Mouse (Mus musculus) T-helper 17 cell (primary cell): ENCODE measurements around the gene Ssna1.

ENCODE experiments used
- in situ Hi-C, 2 experiments: fragments of 300-600 bp; cut with MboI, MseI; formaldehyde crosslinking; loops; 1 replicate in 1 of 2; 2 replicates in 1 of 2; pipeline ENCODE4 v1.15.1; 2025; ENCODE audit warnings: high pct_unique_total_duplicates in 2 of 2

Gene Ssna1

GRCm38 (mm10) chr2:25290101-25290815, 18.0 kb upstream of the Ssna1 start:
- in situ Hi-C loops, result no loop called here

DNA sequence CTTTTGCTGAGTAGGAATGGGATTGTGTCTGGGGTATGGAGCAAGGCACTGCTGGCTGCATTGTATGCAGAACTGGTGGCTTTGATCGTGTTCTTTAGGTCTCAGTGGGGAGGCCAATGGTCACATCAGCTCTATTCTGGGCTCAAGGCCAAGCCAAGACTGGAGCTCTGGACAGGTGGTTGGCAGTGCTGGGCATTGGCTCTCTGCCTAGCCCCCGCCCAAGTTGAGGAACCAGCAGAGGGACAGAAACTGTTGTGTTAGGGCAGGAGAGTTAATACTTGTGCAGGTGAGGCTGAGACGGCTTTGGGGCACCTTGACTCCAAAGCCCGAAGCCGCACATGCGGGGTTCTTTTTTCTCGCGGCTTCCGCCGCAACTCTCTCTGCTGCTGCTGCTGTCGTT, 17.4 kb upstream of the Ssna1 start, which contains the start of gene Lrrc26:
Gene Lrrc26, plus strand, starts transcription at position 265 of the 400 bp plus-strand sequence.
- in situ Hi-C loops, result no loop called here

GRCm38 (mm10) chr2:25288734-25289345, 16.6 kb upstream of the Ssna1 start:
- in situ Hi-C loops, result no loop called here

- in situ Hi-C loops, result no loop called here
Observed at GRCm38 (mm10) chr2:25287927-25288649, 15.8 kb upstream of the Ssna1 start, which contains the start of gene Tmem210. TSS of gene Tmem210 (plus strand) at chr2:25288145.

DNA sequence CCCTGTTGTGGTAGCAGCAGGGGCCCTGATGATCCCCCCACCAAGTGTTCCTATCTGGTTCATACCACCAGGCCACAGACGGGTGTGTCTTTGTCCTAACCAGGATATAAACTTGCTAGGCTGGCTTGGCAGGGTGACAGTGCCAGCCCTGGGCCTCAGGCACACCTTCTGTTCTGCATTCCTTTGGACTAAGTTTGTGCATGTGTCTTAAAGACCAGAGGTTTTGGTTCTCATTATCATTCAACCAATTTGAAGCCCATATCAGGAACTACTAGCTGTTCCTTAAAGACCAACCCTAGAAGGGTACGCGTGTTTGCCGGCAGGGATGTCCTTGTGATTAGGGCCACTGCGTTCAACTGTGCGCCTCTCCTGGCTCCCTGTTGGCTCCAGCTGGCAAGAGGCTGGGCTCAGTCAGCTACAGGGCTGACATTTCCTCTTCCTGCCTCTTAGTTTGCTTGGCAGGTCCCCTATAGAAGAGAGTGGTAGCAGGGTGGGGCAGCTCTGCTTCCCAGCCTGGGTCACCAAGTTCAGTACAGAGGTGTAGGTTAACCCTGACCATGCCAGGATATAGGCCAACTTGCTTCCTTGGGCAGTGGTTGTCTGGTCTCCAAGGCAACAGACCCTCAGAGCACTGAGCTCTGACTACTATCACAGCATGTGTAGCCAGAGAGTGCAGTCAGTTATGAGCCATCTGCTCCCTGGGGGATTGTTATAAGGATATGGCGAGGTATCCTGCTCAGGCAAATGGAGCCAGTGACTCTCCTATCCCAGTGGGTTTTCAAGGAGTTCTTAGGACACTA, 14.8 kb upstream of the Ssna1 start:
- in situ Hi-C loops, result no loop called here

DNA sequence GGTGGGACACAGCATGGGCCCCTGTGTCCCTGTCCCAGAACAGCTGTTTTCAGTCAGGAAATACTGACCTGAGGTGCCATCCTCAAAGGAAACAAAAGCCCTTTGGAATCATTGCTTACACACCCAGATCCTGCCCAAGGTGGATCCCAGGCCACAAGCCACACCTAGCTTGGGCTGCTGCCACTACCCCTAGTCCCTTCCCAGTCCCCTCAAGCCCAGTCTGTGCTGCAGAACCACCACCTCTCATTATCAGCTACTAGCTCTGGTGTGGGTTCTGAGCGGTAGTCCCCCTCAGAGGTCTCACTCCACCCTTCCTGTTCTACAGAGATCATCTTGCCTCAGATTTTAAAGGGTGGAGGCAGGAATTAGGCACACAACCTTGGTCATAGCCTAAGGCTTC, 14.1 kb upstream of the Ssna1 start:
- in situ Hi-C loops, result no loop called here

DNA sequence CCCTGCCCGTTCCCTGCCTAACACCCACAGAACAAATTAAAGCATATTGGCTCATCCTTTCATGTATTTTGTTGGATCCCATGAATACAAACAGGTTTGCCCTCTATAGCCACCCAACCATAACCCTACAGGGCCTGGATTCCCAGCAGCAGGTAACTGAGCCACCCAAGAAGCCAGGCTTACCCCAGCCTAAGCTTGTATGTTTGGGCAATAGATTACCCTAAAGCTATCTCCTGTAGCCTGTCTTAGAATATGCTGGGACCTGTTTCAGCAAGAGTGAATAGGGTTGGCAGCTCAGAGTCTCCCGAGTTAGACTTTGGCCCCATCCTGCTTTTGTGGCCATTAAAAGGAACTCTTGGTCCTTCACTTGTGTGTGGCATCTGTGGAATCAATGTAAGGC, 13.3 kb upstream of the Ssna1 start:
- in situ Hi-C loops, result no loop called here

DNA sequence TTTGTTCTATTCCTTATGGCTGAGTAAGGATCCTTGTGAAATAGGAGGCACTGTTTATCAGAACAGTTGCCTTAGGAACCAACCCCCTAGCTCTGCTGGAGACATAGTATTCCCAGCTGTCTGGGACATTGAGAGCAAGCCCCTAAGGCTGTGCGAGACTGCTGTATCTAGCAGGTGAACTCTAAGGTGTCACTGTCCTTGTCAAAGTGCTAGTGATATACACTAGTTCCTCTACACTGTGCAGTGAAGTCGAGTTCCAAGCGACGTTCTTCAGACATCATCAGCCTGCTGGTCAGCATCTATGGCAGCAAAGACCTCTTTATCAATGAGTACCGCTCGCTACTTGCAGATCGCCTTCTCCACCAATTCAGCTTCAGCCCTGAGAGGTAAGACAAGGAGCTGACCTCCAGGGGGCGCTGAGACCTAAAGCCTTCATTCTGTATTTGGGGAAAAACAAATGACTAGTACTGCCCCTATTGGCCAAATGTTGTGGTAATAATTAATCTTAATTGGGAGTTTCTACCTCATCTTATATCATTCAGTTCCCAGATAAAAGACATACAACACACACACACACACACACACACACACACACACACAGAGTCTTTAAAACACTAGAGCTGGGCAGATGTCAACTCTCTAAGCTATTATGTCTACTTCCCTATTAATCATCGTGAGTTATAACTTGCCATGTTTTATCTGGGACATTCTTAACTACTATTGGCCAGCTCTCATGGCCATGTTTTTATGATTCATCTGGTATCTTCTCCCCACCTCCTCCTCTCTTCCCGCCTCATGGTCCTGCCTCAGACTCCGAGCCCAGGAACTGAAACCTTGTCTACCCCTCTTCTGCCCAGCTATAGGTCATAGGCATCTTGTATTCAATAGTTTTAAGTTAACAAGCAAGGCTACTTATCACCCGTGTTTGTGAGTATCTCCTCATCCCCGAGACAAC, 7.0 kb upstream of the Ssna1 start:
- in situ Hi-C loops, result loop anchor here in 1 of 2 experiments (10.0 kb wide), 1 partner anchor 56 kb away; the partner anchor contains the start of gene Man1b1

- in situ Hi-C loops, result loop anchor here (5.0 to 10.0 kb wide), 2 partner anchors 59 to 62 kb away; partner anchors contain the start of gene Man1b1 (in 2 of the 2)
Observed at GRCm38 (mm10) chr2:25273010-25273409, 772 bp upstream of the Ssna1 start.

DNA sequence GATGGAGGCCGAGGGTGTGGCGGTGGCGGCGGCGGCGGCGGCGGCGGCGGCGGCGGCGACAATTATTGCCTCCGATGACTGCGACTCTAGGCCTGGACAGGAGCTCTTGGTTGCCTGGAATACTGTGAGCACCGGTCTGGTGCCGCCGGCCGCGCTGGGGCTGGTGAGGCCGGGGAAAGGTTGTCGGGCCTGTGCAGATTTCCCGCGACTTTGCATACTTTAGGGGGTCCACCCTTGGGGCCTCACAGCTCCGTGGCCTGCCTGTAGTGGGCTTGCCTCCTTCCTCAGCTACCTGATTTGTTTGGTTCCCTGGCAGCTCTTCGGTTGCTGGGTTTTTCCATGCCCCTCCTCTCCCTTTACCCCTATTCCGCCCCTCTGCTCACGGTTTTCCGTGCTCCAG, 277 bp upstream of the Ssna1 start:
- in situ Hi-C loops, result loop anchor here (5.0 to 10.0 kb wide), 2 partner anchors 60 to 62 kb away; partner anchors contain the start of gene Man1b1 (in 2 of the 2)

DNA sequence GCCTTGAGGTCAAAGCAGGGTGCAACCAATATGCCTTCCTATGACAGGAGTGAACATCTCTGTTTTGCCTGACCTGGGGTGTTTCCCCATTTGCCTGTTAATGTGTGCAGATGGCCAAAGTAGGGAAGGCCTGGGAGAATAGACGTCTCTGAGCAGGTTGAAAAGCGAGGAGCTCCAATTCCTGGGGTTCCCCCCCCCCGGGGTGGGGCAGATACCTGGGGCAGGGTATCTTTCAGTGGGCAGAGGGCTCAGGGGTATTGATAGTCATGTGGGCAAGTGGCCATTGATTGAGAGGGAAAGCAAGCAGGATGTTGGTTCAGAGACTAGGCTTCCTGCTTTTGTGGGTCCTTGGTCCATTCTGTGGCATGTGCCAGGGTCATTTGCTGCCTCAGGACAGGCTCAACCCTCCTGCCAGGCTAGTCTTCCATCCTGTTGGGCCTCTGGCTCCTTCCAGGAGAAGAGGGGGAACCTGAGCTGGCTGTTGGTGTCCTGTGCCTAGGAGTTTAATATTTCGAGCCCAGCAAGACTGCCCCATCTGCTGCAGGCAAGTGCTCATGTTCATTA, 4.4 kb downstream of the Ssna1 start:
- in situ Hi-C loops, result no loop called here

DNA sequence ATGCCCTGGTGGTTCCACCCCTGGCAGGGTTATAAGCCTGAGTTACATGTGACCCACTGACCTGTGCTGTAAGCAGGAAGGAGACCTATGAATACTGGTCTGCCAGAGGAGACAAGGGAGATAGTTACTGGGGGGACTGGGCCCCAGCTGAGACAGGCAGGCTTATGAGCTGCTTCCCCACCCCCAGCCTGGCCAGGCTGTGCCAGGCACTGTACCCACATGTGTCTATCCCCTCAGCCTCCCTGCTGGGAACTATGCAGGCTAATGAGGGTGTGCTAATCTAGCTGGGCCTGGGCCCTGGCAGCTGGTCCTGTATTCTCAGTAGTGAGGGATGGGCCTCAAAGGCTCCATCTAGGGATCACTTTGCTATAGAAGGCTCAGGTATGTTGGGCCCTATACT, 5.0 kb downstream of the Ssna1 start:
- in situ Hi-C loops, result no loop called here

DNA sequence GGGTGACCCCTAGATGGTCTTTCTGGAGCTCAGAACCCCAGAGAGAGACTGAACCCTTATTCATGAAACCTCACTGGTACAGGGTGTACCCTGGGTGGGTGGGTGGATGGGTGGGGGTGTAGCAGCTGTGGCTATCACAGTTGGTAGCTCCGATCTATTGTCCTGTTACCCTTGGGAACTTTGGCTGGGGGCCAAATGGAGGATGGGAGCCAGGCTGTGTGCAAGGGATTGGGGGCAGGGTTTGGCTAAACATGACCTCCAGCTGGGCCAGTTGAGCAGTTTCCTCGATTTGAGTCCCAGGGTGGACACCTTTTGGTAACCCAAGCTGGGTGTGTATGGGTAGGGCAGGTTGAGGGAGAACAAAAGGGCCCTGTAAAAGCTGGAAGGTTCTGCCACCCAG, 5.5 kb downstream of the Ssna1 start:
- in situ Hi-C loops, result no loop called here

GRCm38 (mm10) chr2:25265897-25266656, 6.2 kb downstream of the Ssna1 start:
- in situ Hi-C loops, result no loop called here

- in situ Hi-C loops, result no loop called here
Observed at GRCm38 (mm10) chr2:25264851-25265250, 7.4 kb downstream of the Ssna1 start.

GRCm38 (mm10) chr2:25264286-25264660, 8.0 kb downstream of the Ssna1 start:
- in situ Hi-C loops, result no loop called here

DNA sequence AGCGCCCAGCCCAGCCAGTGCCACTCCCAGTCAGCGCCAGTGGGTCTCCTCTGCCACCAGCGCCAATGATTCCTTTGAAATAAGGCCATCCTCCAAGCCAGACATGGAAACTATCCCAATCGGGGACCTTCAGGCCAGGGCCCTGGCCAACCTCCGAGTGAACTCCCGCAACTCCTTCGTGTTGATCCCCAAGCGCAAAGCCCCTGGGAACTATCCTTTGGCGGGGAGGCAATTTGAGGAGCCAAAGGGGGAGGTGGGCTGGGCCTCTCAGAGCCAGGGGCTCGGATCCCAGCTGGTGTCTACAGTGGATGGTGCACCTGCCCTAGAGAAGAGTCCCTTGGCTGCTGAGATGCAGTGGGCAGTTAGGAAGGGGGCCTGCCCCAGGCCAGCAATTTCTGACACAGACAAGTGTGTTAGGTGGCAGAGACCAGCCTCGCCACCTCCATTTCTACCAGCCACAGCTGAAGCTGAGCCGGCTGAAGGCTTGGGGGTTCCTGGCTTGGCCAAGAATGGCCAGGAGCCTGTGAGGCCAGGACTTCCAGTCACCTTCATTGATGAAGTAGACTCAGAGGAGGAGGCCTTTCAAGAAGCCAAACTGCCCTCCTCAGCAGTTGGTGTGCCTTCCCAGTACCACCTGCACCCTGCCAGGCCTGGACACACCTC, 8.5 kb downstream of the Ssna1 start:
- in situ Hi-C loops, result no loop called here

- in situ Hi-C loops, result no loop called here
Observed at GRCm38 (mm10) chr2:25262795-25263622, 9.2 kb downstream of the Ssna1 start.
